Mouse (Mus musculus) adrenal gland, postnatal 14 days (tissue): ENCODE measurements around the gene Arhgap6. TPM values are rescaled to one million over a fixed set of nuclear protein-coding genes. Genes with fewer than 3 reads are reported as not detected.

Experiments
- DNase-seq: peaks from one replicate; pipeline ENCODE4 v3.0.0; 2021; ENCODE audit warnings: mixed read lengths
- long read RNA-seq, 2 experiments: library from polyadenylated mRNA; stranded (forward); transcript quantifications; one replicate each; pipeline ENCODE4 v2.0.0; 2021
- total RNA-seq: library from RNA; stranded (reverse); gene quantifications from 2 replicates; pipeline ENCODE4 v1.2.3, GENCODE M21; 2021

Arhgap6 gene
- 2.2 and 2.4 TPM in 2 replicates for total RNA-seq
- long read RNA-seq, experiment 1, partial matches to known transcripts = 0 of 1 reads
- long read RNA-seq, experiment 1, other reads (novel, unspliced or antisense) = 1 of 1 reads
- long read RNA-seq, experiment 2 = 0 reads

- DNase-seq = peak; percentile 30
These were observed at the start of gene Arhgap6 for GRCm38 (mm10) chrX:168794974-168795858. TSS of gene Arhgap6 (plus strand) at chrX:168795099.

DNA sequence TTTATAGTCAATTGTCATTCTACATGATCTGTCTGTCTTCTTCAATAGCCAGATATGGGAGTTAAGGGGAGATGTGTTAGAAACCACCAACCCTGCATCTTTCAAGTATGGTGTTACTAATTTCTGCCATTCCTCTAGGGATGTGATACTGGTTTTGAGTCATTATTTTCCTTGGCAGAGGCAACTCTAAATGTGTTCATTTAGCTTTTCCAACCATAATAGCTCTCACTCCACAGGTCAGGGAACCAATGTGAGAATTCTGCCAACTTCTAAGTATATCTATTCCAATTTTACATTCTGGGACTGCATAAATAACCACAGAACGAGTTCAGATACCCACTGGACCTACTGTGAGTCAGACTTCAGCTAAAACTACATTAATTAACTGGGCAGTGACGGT is 47.9 kb upstream of the Arhgap6 start:
- no peak for DNase-seq

GRCm38 (mm10) chrX:168795859-168796848 is 1.3 kb downstream of the Arhgap6 start:
- DNase-seq = peak; percentile 13

- no peak for DNase-seq
These were observed 9.8 kb downstream of the Arhgap6 start for GRCm38 (mm10) chrX:168804677-168805076.

DNA sequence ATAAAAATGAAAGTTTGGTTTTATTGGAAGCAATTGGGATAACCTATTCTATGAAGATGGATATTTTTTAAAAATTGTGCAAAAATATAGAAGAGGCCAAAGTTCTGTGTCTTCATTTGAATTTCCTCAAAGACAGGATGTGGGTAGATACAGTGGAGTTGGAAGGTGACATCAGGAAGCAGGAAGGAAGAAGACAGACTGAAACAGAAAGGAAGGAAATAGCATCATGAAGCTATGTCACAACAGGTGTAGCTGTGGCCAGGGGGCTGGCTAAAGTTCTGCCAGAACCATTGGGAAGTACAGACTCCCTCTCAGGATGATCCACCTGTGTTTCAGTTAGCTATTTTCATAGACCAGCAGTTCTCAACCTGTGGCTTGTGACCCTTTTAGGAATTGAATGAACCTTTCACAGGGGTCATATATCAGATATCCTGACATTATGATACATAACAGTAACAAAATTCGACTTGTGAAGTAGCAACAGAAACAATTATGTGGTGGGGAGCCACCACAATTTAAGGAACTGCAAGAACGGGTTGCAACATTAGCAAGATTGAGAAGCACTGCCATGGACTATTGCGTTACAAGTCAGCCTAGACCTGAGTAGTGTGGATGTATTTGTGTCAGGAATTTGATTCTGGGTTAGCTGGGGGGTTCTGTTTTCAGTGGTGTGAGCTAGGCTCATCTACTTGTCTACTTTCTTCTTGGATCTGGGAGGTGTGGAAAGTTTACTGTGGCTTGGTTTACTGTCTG is 15.8 kb downstream of the Arhgap6 start:
- DNase-seq = no peak

DNA sequence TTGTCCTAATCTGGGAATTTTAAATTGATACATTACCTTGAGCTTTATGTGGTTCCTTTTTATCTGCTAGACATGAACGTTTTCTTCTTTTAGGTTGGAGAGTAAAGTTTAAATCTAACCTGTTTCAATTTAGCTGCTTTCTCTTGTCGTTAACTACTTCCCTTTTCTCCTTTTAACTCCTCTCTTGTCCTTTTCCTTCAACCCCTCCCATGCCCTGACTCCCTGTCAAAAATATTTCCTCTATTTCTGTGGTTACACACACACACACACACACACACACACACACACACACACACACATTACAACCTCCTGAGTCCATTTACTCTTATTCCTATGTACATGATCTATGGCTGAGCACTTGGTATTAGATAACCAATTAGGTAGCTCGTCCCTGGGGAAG is 24.0 kb downstream of the Arhgap6 start:
- DNase-seq = no peak

- DNase-seq = no peak
These were observed 29.3 kb downstream of the Arhgap6 start for GRCm38 (mm10) chrX:168824166-168824565.

GRCm38 (mm10) chrX:168832343-168832742 is 37.4 kb downstream of the Arhgap6 start:
- peak; percentile 12 for DNase-seq

DNA sequence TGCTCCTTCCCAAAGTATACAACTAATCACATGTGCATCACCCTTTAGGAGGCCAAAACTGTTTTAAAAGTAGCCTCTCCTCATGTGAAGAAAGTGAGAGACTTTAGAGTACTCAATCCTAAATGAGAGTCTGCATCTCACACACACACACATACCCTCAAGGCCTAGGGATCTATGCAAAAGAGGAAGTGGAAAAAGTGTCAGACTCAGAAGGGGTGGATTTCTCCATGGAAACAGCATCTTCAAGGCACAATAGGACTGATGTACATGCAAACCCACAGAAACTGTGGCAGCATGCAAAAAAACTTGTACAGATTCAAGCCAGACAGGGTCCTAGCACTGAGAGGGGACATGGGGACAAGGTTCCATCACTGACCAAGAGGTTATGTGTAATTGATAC is 53.2 kb downstream of the Arhgap6 start:
- DNase-seq = no peak

GRCm38 (mm10) chrX:168874688-168875087 is 79.8 kb downstream of the Arhgap6 start:
- no peak for DNase-seq

- no peak for DNase-seq
These were observed 108.7 kb downstream of the Arhgap6 start for GRCm38 (mm10) chrX:168903557-168903956.

DNA sequence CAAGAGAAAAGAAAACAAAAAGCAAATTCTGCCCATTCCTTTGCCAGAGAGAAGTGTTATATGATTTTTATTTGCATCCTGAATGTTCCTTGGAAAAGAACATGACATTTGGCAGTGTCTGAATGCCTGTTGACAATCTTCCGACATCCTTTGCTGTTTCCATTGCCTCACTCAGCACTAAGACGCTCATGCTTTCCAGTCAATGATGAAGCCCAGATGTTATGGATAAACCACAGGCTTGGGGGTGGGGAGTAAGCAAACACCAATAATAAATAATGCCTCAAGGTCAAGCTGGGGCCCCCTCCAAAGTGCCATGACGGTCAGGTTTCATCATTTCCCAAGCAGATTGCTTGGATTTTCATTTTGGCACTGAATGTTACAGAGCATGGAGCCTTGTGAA is 109.2 kb downstream of the Arhgap6 start:
- DNase-seq = no peak

DNA sequence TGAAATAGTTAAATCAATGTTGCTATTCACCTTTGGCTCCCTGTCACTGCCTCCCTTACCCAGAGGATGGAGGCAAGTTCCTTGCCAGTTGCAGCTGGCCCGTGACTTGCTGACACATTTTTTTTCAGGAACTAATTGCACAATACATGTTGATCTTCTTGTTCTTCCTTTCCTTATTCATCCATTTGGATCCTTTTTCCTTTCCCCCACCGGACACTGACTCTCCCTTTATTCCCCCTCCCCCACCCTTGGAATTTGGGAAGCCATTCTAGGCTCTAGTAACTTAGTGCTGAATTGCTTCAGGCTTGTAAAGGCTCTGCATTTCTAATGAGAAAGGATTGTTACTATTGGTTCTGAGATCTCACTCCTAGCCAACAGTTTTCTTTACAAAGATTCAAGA is 112.7 kb downstream of the Arhgap6 start:
- DNase-seq = no peak

GRCm38 (mm10) chrX:168913519-168913918 is 118.6 kb downstream of the Arhgap6 start:
- no peak for DNase-seq

DNA sequence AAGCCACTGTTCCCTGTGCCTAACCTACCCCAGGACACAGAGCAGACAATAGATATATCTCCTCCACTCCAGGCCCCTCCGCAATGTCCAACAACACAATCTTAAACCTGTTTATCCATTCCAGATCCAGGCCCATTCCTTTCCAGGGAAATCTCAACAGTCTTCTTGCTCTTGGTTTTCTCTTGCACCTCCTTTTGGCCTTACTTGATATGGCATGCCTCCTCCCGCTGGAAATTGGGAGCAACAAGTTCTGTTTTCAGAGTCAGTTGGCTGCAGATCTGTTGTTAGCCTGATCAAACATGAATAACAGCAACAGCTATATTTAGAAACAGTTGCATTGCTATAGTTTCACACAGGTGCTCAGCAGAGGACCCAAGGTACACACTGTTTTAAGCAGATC is 126.0 kb downstream of the Arhgap6 start:
- no peak for DNase-seq

DNA sequence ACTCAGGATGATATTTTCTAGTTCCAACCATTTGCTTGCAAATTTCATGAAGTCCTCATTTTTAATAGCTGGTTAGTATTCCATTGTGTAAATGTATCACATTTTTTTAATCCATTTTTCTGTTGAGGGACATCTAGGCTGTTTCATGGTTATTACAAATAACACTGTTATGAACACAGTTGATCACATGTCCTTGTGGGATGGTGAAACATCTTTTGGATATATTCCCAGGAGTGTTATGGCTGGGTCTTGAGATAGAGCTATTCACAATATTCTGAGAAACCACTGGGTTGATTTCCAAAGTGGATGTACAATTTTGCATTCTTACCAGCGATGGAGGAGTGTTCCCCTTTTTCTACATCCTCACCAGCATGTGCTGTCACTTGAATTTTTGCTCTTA is 137.5 kb downstream of the Arhgap6 start:
- DNase-seq = no peak

DNA sequence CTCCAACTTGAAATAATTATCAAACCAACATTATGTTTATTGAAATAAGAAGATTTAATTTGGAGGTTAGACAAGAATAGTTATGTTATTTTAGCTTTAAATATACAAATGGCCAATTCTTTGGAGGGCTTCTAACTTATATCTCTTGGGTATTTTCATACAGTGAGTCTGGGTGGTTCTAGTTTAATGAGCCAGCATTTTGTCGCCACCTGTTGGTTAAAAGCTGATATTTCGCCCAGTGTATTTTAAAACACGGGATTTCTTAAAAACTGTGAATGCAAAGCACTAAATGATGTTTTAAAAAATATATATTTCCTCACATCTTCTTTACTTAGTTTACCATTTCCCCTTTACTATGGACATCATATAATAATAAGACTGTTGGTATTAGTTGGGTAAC is 140.5 kb downstream of the Arhgap6 start:
- DNase-seq = peak; percentile 14

GRCm38 (mm10) chrX:168937941-168938340 is 143.0 kb downstream of the Arhgap6 start:
- peak; percentile 48 for DNase-seq

DNA sequence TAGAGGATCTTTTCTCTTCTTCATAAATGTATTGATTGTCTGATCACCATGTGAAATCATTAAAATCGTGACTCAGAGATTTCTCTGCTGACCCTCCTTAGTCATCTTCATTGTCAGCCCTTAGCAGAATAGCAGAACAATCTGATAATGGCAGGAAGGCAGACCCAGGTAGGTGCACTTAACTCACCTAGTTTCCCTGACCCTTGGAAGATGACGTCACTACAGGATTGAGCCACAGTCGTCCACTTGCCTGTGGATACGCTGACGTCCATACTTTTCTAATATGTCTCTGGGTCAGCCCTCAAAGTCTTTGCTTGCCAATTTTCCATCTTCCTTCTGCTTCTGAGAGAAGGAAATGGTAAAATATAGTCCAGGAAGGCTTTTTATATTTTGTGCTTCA is 146.8 kb downstream of the Arhgap6 start:
- DNase-seq = no peak

GRCm38 (mm10) chrX:168943217-168943616 is 148.3 kb downstream of the Arhgap6 start:
- peak; percentile 12 for DNase-seq

DNA sequence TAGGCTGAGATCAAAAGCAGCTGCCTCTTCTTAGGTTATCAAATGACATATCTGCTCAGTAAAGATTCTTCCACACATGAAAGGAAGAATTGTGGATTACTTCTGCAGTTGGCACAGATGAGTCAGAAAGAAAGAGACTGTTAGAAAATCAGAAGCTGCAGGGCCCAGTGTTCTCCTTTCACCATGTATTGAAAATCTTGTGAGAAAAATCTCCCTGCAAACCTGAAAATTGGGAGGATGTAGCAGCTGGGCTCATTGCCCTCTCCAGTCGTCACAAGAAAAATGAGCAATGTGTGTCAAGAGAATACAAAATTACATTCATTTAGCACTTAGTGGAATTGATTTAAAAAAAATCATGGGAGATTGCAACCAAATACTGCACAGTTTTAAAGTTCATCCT is 180.5 kb downstream of the Arhgap6 start:
- DNase-seq = no peak

DNA sequence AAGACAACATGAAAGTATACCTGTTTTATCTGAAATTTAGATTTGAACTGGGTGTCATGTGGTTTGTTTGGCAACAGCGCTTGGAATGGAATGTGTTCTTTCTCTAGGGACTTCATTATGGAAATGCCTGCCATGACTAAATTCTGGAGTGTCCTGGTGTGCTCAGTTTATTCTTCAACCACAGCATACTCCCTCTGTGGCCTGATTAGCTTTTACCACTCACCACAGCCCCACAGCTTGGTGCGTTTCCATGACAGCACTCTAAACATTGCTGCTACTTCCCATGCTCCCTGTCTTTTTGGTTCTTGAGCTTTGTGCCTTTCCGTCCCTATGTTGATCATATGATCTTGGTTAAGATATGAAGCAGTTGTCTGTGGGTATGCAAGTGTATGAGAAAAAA is 182.9 kb downstream of the Arhgap6 start:
- no peak for DNase-seq
